ENCODE assay signal across 8 mouse cellular contexts in the genomic region with DNA sequence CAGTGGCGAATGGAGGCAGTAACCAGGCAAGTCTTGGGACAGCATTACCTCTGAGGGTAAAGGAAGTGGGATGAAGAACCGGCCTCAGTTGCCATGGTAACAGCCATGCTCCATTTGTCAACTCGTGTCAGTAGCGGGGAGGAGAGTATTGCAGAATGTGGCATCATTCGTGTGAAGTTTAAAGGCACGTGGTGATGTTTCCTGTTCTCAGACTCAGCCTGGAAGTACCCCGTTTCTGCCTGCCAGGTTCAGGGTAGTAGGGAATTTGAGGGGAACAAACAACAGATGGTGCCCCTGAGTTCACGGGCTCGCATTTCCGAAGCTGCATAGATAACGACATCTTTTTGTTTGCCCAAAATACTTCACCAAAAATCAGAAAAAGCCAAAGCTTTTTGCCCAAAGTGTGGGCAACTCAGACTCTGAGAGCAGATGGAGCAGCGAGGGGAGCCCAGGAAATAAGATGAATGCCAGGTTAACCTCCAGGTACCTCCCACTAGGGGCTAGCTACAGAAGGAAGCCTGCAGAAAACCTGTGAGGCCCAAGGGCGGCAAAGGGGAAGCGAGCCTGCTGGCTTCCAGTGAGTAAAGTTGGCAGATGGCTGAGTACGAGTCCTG. TPM values are rescaled to one million over a fixed set of nuclear protein-coding genes. Genes with fewer than 3 reads are reported as not detected.
A peak's percentile ranks its signal among the peaks of the same experiment; 100 is the strongest.
DNase-seq lines count a peak whose midpoint lies in the region; ATAC-seq lines count a peak whose summit lies in the region.

No protein-coding gene starts in this region.

- no peak overlapping the region for H3K27ac ChIP-seq in midbrain, embryonic 13.5 days
- H3K27ac ChIP-seq in heart, embryonic 11.5 days (ENCODE audit: low read depth, low read length): no peak overlapping the region

- H3K36me3 ChIP-seq in midbrain, embryonic 13.5 days: no peaks in the 10 kb centered on the region
- H3K36me3 ChIP-seq in heart, embryonic 11.5 days (ENCODE audit: control insufficient read depth, insufficient read depth, low read length): no peaks in the 10 kb centered on the region

- H3K9me3 ChIP-seq in midbrain, embryonic 13.5 days: no peaks in the 10 kb centered on the region
- no peaks in the 10 kb centered on the region for H3K9me3 ChIP-seq in heart, embryonic 11.5 days (replicated peaks; ENCODE audit: control insufficient read depth, low read length)

- H3K9ac ChIP-seq in midbrain, embryonic 13.5 days (replicated peaks): no peak overlapping the region
- no peak overlapping the region for H3K9ac ChIP-seq in heart, embryonic 11.5 days (ENCODE audit: low read depth, low read length)

- peaks cover 17% of the 10 kb centered on the region; the same call in 1 of the 2 replicates for H3K27me3 ChIP-seq in midbrain, embryonic 13.5 days
- H3K27me3 ChIP-seq in heart, embryonic 11.5 days (ENCODE audit: control insufficient read depth, insufficient read depth, low read length): no peaks in the 10 kb centered on the region

- 13% methylated on average over 15 of the region's 15 CpGs for WGBS in midbrain, embryonic 13.5 days
- 29% methylated on average over 15 of the region's 15 CpGs for WGBS in heart, embryonic 11.5 days (ENCODE audit: insufficient replicate concordance)

- H3K4me3 ChIP-seq in midbrain, embryonic 13.5 days (replicated peaks): no peak overlapping the region
- no peak overlapping the region for H3K4me3 ChIP-seq in heart, embryonic 11.5 days (ENCODE audit: low read depth, low read length)

- DNase-seq in right cerebral cortex, adult 18-20 months: peak; percentile 58
- DNase-seq in right cerebral cortex, postnatal 25 days: no peak
- peak; percentile 90 for DNase-seq in cerebellum, adult 9-11 months
- peak; percentile 25 to 29 for DNase-seq in frontal cortex, postnatal 14 days (ENCODE audit: low spot score in 2 of 2)
- DNase-seq in layer of hippocampus, postnatal 36 days: peak; percentile 29 to 45
- DNase-seq in thymus, postnatal 25 days: peak; percentile 69

- peak overlapping the region; percentile 29 for H3K4me2 ChIP-seq in midbrain, embryonic 13.5 days (replicated peaks)
- H3K4me2 ChIP-seq in heart, embryonic 11.5 days: no peak overlapping the region

- peaks cover 28% of the 10 kb centered on the region for H3K4me1 ChIP-seq in midbrain, embryonic 13.5 days (replicated peaks)
- H3K4me1 ChIP-seq in heart, embryonic 11.5 days (ENCODE audit: control insufficient read depth, insufficient read depth, low read length): peaks cover 22% of the 10 kb centered on the region; the same call in 1 of the 2 replicates

- peak; percentile 82 for ATAC-seq in midbrain, embryonic 13.5 days
- no peak for ATAC-seq in heart, embryonic 11.5 days (replicated peaks; ENCODE audit: insufficient number of reproducible peaks, low FRiP score, low TSS enrichment)

RNA-seq across cellular contexts. Expression of gene Gm11077, which starts 50.3 kb away (rescaled TPM):
- total RNA-seq in layer of hippocampus, postnatal 36 days (2021): not detected
- not detected in 2 replicates for polyA plus RNA-seq in midbrain, embryonic 13.5 days (2015; fragmentation: Nextera tagmentation; extraction: Ambion mirVana)
- polyA plus RNA-seq in heart, embryonic 11.5 days (2014; fragmentation: Nextera tagmentation; extraction: Ambion mirVana): not detected in 2 replicates

RNA-seq across cellular contexts. Expression of gene Aebp2, which starts 56.3 kb away (rescaled TPM):
- total RNA-seq in layer of hippocampus, postnatal 36 days (2021): 10 to 100 TPM; 61.0 to 63.3 TPM
- polyA plus RNA-seq in midbrain, embryonic 13.5 days (2015; fragmentation: Nextera tagmentation; extraction: Ambion mirVana): 11.3 and 11.7 TPM in 2 replicates
- polyA plus RNA-seq in heart, embryonic 11.5 days (2014; fragmentation: Nextera tagmentation; extraction: Ambion mirVana): 8.3 and 12.4 TPM in 2 replicates
